Mouse (Mus musculus) G1E (cell line): ENCODE measurements around the gene Mgmt.

Experiments
- CTCF ChIP-seq: IDR thresholded peaks from 2 replicates; pipeline ENCODE4 v1.5.1; 2012; ENCODE audit warnings: low read depth, low read length, inconsistent platforms, mixed read lengths
- GATA1 ChIP-seq: IDR thresholded peaks from 2 replicates; pipeline ENCODE4 v1.6.1; 2012; ENCODE audit warnings: borderline replicate concordance, low read length, inconsistent platforms, mixed read lengths
- TAL1 ChIP-seq: conservative IDR thresholded peaks from 2 replicates; pipeline ENCODE4 v1.6.1; 2012; ENCODE audit warnings: low read depth, low read length, inconsistent platforms, mixed read lengths

DNA sequence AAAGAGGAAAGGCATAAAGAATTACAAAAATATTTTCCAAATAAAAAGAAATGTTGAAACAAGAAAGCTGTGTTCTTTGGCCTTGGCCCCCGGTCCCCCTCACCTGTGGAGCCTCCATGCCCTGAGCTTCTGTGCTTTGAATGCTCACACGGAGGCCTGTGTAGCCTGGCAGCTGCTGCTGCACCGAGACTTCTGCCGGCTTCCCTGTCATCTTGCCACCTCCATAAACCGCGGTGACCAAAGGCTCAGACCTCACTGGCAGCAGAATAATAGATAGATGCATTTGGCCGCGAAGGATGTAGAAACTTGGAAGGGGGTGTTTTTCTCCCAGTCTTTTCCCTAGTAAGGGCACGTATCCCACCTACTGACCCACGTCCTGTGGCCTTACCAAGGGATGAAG lies 235.8 kb downstream of the Mgmt start:
- TF ChIP-seq CTCF (no peak), GATA1 (no peak), TAL1 (no peak)
